11 mouse cellular contexts compared by ENCODE assay signal in the genomic region with DNA sequence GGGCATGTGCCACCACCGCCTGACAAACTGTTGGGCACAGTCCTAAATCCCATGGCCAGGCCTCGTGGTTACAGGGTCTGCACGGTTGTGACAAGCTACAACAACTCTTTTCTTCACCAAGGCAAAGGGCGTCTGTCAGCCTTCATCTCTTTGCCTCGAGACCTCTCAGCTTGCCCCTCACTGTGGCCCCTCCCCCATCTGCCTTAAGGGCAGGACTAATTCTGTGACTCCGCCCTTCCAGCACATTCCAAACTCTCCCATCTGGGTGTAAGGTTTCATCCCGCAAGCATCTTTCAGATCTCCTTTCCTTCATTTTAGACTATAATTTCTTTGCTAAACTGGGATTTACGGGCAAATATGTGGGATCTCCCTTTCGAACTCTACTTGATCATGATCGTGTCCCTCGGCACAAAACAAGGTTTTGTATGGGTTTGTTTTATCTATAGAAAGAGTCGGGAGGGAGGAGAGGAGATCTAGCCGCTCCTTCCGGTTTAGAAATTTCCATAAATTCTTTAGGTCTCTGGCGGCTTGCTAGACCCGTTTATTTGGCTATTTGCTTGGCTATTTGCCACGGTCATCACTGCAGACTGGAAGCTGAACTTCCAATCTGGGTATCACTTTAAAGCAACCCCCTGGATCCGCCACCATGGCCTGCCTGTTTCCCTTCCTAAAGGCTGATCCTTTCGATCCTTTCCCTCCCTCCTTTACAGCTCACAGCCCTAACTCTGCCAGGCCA. TPM values are rescaled to one million over a fixed set of nuclear protein-coding genes. Genes with fewer than 3 reads are reported as not detected.
DNase-seq lines count a peak whose midpoint lies in the region; ATAC-seq and TF ChIP-seq lines count a peak whose summit lies in the region.
"Had no signal": no experiment of that assay in that cellular context is flagged by ENCODE, and none has a peak within 500 bp of the region (broad histone marks: within the 10 kb centered on the region; RNA-seq: fewer than 3 reads in every experiment).

No protein-coding gene starts in this region.

- H3K27me3 ChIP-seq in kidney, embryonic 15.5 days = no peaks in the 10 kb centered on the region
- no peaks in the 10 kb centered on the region for H3K27me3 ChIP-seq in kidney, embryonic 14.5 days (ENCODE audit: control insufficient read depth, insufficient read depth, low read length)
- no peaks in the 10 kb centered on the region for H3K27me3 ChIP-seq in E14TG2a.4 (ENCODE audit: insufficient read depth, low read length)
- no peaks in the 10 kb centered on the region for H3K27me3 ChIP-seq in heart, postnatal 0 days (ENCODE audit: control insufficient read depth, insufficient read depth, low read length)
- H3K27me3 ChIP-seq: liver, embryonic 12.5 days had no signal

- TF ChIP-seq CTCF in E14TG2a.4 (conservative IDR thresholded peaks at IDR 0.05; ENCODE audit: low read length) = no peak
- no peak for TF ChIP-seq CTCF in heart, postnatal 0 days (IDR thresholded peaks at IDR 0.05; ENCODE audit: low read depth)

- no peaks in the 10 kb centered on the region; the same call in 1 of the 2 replicates for H3K9me3 ChIP-seq in kidney, embryonic 15.5 days (replicated peaks)
- 0 out of 2 replicates have a peak, but pooled peaks cover 7% of the 10 kb centered on the region for H3K9me3 ChIP-seq in kidney, embryonic 14.5 days (ENCODE audit: control insufficient read depth, low read length)
- no peaks in the 10 kb centered on the region for H3K9me3 ChIP-seq in E14TG2a.4 (ENCODE audit: low read length)
- no peaks in the 10 kb centered on the region; the same call in 1 of the 2 replicates for H3K9me3 ChIP-seq in heart, postnatal 0 days (replicated peaks; ENCODE audit: control insufficient read depth, low read length)
- H3K9me3 ChIP-seq: liver, embryonic 12.5 days had no signal

- H3K4me1 ChIP-seq in kidney, embryonic 15.5 days = peaks cover 18% of the 10 kb centered on the region
- H3K4me1 ChIP-seq in kidney, embryonic 14.5 days (ENCODE audit: control insufficient read depth, insufficient read depth, low read length) = peaks cover 10% of the 10 kb centered on the region; the same call in 1 of the 2 replicates
- H3K4me1 ChIP-seq in E14TG2a.4 (replicated peaks; ENCODE audit: low read depth, low read length) = peaks cover 88% of the 10 kb centered on the region
- peaks cover 28% of the 10 kb centered on the region for H3K4me1 ChIP-seq in heart, postnatal 0 days (ENCODE audit: control insufficient read depth, insufficient read depth)

- intact Hi-C loops in left cerebral cortex, postnatal 36 days (cut with DNase I) = no loop called here

- TF ChIP-seq EP300 in heart, postnatal 0 days (IDR thresholded peaks at IDR 0.05; ENCODE audit: low read depth) = no peak

- no peak for ATAC-seq in kidney, embryonic 15.5 days (replicated peaks; ENCODE audit: low FRiP score)
- no peak for ATAC-seq in kidney, embryonic 14.5 days (ENCODE audit: low FRiP score, low TSS enrichment)
- ATAC-seq in heart, postnatal 0 days (ENCODE audit: insufficient read depth, low read depth) = no peak
- ATAC-seq: liver, embryonic 12.5 days had no signal

- no peak overlapping the region for H3K4me3 ChIP-seq in kidney, embryonic 15.5 days (replicated peaks)
- H3K4me3 ChIP-seq in kidney, embryonic 14.5 days (ENCODE audit: low read length) = no peak overlapping the region
- peak overlapping the region; percentile 63 for H3K4me3 ChIP-seq in E14TG2a.4 (replicated peaks; ENCODE audit: low read length)
- H3K4me3 ChIP-seq in heart, postnatal 0 days (ENCODE audit: low read depth, low read length) = peak overlapping the region; percentile 14; the same call in 1 of the 2 replicates
- H3K4me3 ChIP-seq: liver, embryonic 12.5 days had no signal

- DNase-seq in ES-CJ7 (ENCODE audit: low read depth, low spot score) = peak; percentile 95
- DNase-seq in heart, postnatal 0 days (ENCODE audit: low spot score) = no peak
- no peak for DNase-seq in left cerebral cortex, postnatal 36 days (ENCODE audit: low spot score in 2 of 2)
- no peak for DNase-seq in layer of hippocampus, postnatal 25 days (ENCODE audit: extremely low spot score in 1 of 2, low spot score in 1 of 2)
- DNase-seq: cerebellum, adult 9-10 months; layer of hippocampus, adult 9-11 months; midbrain, embryonic 14.5 days had no signal

- WGBS in kidney, embryonic 15.5 days = 77% methylated on average over 19 of the region's 19 CpGs
- 85% methylated on average over 19 of the region's 19 CpGs for WGBS in kidney, embryonic 14.5 days
- WGBS in heart, postnatal 0 days = 60% methylated on average over 19 of the region's 19 CpGs

- peaks cover 42% of the 10 kb centered on the region for H3K36me3 ChIP-seq in kidney, embryonic 15.5 days
- no peaks in the 10 kb centered on the region; the same call in 1 of the 2 replicates for H3K36me3 ChIP-seq in kidney, embryonic 14.5 days (ENCODE audit: control insufficient read depth, insufficient read depth, low read length)
- H3K36me3 ChIP-seq in E14TG2a.4 (ENCODE audit: insufficient read depth, low read length) = peaks cover 52% of the 10 kb centered on the region
- H3K36me3 ChIP-seq in heart, postnatal 0 days (replicated peaks; ENCODE audit: control insufficient read depth, insufficient read depth, low read length) = no peaks in the 10 kb centered on the region; the same call in 1 of the 2 replicates

- H3K27ac ChIP-seq in kidney, embryonic 15.5 days = 0 out of 2 replicates have a peak overlapping the region, but pooled peaks have one; percentile 0
- H3K27ac ChIP-seq in kidney, embryonic 14.5 days (ENCODE audit: low read depth, low read length) = no peak overlapping the region
- H3K27ac ChIP-seq in heart, postnatal 0 days (ENCODE audit: low read depth) = peak overlapping the region; percentile 44; the same call in 1 of the 2 replicates
- H3K27ac ChIP-seq: liver, embryonic 12.5 days had no signal

- H3K4me2 ChIP-seq in kidney, embryonic 15.5 days = no peak overlapping the region
- no peak overlapping the region for H3K4me2 ChIP-seq in kidney, embryonic 14.5 days (replicated peaks; ENCODE audit: low read depth, low read length)
- H3K4me2 ChIP-seq in heart, postnatal 0 days (ENCODE audit: low read depth, low read length) = no peak overlapping the region; the same call in 1 of the 2 replicates
- H3K4me2 ChIP-seq: liver, embryonic 12.5 days had no signal

- H3K9ac ChIP-seq in kidney, embryonic 15.5 days = no peak overlapping the region
- no peak overlapping the region for H3K9ac ChIP-seq in kidney, embryonic 14.5 days (ENCODE audit: low read depth, low read length)
- H3K9ac ChIP-seq in heart, postnatal 0 days (replicated peaks; ENCODE audit: low read depth, low read length) = no peak overlapping the region
- H3K9ac ChIP-seq: liver, embryonic 12.5 days had no signal

RNA-seq across cellular contexts. Expression of a gene that starts 7.9 kb away (rescaled TPM):
- polyA plus RNA-seq in kidney, embryonic 15.5 days (2015; fragmentation: Nextera tagmentation; extraction: Ambion mirVana) = 69.9 and 74.8 TPM in 2 replicates
- polyA plus RNA-seq in kidney, embryonic 14.5 days (2014; fragmentation: Nextera tagmentation; extraction: Ambion mirVana) = 75.4 and 98.8 TPM in 2 replicates
- total RNA-seq in heart, postnatal 0 days (2014; rRNA removed; ENCODE audit: low replicate concordance) = 52.4 and 57.8 TPM in 2 replicates
- polyA plus RNA-seq in heart, postnatal 0 days (2015; fragmentation: Nextera tagmentation; extraction: Ambion mirVana) = 43.6 and 56.7 TPM in 2 replicates
- 100 to 1,000 TPM; 103 TPM for total RNA-seq in left cerebral cortex, postnatal 36 days (2021)
- total RNA-seq in layer of hippocampus, postnatal 25 days (2021) = 10 to 100 TPM; 72.8 to 78.3 TPM

Comparison
In these comparisons a context has a peak if more than half of its experiments do, and no peak if none do; other contexts are left out.
1. H3K4me3 ChIP-seq: peak in E14TG2a.4 (single experiment) and heart, postnatal 0 days (single experiment); none in kidney, embryonic 15.5 days (single experiment) and kidney, embryonic 14.5 days (single experiment).